Mouse (Mus musculus): ENCODE results near the gene Mms19.
"Not testable (repeated sequence)": the region's sequence is repeated elsewhere in the genome, so short reads cannot be mapped to it uniquely, and the experiment has no call there.

Mms19 gene

DNA sequence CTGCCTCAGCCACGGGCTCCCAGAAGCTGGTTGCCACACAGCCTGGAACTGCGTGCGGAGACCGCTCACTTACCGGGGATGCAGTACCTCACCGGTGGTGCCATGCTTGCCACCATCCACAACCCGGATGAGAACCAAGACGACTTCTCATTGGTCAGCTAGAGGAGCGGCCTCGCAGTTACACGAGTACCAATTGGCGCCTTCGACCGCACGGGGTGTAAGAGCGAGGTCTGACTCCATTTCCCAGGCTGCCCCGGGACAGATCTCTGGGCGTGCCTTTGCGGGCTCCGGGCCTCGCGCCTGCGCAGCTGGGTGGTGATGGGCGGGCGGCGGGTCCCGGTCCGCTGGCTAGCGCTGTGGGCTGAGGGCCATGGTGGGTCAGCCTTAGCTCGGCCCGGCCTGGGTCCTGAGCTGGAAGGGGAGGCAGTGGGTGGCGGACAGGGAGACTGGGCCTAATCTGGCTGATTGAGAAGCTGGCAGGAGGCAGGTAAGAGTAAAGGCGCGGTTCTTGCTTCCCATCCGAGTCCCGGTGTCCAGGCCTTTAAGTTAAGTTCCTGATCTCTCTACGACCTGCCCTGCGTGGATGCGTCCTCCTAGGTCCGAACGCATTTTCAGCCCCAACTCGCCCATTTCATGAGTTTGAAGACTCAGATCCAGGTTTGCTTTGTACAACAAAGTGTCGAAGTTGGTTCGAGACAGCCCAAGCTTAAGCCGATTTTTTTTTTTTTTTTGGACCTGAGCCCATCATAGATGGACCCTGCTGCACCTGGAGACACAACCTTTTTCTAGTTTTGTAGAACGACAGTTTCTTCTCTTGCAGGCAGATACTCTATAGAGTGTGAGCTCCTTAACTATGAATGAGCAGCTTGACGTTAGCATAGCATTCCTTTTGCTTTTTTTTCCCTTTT lies 47.5 kb downstream of the Mms19 start, which contains the start of the genes Exosc1 and Zdhhc16:
Exosc1 (minus strand) TSS at position 245 of the 908 bp plus-strand sequence.
Zdhhc16 (plus strand) TSS at position 302 of the 908 bp plus-strand sequence.
- DNase-seq = peak; percentile 97 to 98

DNA sequence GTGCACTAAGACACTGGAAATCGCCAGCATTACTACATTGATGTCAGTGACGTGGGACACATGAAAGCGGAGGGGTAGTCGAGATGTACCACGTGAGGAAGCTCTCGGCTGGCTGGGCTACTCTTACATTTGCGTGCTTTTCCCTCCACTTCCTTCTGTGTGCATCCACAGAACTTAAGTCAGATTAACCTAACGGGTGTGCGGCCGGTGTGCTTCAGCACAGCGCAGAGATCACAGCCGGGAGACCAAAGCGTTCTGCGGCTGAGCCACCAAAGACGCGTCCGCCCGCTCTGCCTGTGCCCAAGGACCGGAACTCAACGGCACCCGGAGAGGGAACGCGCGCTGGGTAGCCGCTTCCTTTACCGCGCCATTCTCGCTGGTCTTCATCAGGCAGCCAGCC lies 48.3 kb downstream of the Mms19 start:
- DNase-seq = peak in 1 of 2 experiments; percentile 34

DNA sequence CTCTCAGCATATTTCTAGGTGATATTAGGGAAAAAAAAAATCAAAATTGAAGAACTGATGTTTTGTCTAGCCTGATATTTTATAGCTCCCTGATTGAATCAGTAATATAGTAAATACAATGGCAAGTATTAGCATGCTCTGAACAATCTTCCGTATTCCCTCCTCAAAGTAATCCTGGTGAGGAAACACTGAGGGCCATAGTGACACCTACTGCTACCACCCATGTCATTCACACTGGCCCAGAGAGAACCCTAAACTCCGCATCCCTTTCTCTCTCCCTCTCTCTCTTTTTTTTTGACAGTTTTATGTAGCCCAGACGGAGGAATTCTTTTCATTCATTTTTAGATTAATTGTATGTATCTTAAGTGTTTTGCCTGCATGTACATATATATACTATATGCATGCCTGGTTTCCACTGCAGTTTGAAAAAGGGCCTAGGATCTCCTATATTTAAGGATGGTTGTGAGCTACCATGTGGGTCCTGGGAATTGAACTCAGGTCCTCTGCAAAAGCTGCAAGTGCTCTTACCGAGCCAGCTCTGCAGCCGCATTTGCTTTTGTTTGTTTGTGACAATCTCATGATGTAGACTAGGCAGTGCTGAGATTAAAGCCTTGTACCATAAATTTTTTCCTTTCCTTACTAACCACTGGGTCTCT lies 60.4 kb downstream of the Mms19 start:
- DNase-seq = no peak

DNA sequence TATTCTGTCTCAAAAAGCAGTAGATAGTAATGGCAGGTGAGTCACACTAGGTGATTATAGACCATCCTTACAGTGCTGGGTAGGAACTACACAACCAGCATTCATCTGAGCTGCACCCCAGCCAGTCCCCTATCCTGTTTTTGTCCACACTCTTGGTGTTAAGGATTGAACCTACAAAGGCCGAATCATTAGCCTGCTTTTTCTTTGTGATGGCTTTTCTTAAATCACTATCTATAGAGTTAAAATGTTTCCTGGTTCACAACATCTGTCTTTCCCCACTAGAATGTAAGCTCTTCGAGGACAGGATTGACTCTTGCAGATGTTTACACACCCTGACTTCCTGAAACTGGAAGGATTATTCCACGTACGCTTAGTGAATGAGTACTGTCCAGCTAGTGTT lies 61.5 kb downstream of the Mms19 start:
- DNase-seq = no peak

DNA sequence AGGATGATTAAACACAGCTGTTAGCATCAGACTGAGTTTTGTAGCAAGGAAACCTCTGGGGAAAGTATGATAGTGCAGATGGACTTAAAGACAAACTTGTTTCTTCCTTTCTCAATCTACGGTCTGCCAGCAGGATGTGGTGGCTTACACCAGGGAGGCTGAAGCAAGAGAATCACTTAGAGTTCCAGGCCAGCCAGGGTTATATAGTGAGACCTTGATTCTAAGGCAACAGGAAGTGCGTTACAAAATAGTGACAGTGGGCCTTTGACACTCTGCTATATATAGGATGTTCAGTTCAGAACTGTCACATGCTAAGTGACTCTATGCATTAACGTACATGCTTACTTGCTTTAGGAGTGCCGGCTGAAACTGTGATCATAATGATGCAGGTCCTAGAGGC lies 64.1 kb downstream of the Mms19 start:
- no peak for DNase-seq

DNA sequence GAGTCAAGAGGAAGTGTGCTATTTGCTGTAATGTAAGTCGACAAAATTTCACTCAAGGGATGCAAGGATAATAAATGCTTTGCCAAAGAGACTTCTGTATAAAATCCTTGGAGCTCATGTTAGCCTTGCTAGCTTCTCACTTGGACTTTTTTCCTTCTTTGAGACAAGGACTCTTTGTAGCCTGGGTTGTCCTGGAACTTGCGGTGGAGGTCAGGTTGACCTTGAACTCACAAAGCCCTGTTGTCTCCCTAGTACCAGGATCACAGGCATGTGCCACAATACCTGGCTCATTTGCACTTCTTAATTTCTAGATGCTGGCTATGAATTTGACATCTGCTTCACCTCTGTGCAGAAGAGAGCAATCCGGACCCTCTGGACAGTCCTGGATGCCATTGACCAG lies 65.7 kb downstream of the Mms19 start:
- DNase-seq = no peak

DNA sequence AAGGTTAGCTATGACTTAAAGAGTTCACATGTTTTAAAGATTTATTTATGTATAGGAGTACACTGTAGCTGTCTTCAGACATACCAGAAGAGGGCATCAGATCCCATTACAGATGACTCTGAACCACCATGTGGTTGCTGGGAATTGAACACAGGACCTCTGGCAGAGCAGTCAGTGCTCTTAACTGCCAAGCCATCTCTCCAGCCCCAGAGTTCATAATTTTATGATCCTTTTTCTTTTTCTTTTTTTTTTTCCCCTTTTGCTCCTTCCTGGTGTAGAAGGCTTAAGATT lies 66.4 kb downstream of the Mms19 start:
- DNase-seq = not testable (repeated sequence)

DNA sequence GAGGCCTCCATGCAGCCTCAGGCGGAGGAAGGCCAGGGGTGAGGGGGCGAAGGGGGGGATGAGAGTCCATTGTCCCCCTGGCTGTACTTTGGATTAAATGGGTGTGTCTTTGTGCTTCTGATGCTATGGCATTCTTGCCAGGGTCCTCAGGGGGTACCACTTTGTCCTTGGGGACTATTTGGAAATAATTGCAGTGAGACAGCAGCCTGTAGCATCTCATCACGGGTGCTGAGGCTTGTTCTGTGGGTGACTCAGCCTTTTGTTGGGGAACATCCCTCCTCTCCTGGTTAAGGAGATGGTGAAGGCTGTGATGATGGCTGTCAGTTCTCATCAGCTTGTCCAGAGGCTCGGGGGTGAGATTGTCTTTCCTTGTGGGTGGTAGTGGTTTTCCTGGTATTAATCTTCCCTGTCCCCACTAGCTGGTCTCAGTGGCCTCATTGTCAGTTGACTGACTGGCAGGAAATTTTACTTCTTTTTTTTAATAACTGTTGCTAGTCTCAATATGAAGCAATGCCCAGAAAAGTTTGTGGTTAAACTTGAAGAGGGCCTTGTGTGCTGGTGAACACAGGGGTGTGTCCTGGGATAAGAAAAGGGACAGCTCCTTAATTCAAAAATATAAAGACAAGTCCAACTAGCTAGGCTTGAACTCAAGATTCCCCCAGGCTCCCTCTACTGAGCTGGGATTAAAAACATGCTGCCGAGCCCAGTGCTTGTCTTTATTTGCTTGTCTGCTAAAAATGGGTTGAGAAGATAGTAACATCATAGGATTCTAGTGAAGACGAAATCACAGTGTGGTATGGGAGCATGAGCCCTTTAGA lies 67.0 kb downstream of the Mms19 start:
- DNase-seq = no peak

DNA sequence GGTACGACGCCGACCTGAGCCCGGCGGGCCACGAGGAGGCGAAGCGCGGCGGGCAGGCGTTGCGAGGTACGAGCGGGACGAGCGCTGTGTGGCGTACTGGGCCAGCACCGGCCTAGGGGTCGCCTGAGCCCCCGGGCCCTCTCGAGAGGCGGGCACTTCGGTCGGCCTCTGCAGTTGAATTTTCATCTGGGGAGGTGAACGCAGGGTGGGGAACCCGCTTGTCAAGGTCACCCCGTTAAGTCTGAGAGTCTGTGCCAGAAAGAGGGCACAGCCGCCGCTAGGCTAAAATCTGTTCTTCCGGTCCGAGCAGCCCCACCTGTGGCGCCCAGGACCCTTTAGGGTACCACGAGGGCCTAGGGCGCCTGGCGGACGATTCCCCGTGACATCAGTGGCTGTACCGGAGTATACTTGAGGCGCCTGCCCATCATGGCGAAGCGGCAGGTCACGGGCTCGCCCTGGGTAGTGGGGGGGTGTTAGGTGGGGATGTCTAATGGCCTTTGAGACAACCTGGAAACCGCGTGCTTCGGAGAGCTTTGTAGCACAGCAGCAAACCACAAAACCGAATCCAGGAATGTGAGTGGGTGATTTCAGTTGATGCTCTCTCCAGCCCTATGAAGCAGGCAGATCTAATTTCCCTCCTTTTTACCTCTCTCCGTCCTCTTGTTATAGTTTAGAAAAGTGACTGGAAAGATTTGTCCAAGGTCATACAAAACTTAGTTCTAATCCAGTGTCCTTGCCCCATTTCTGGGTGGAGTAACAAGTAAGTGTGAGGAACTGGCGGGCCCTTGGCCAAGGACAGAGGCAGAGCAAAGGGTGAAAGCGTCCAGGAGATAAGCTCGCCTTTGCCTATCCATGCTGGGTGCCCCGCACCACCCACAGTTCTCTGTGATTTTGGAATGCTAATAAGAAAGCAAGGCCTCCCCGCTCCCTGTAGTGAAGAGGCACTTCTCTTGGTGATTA lies 68.6 kb downstream of the Mms19 start:
- DNase-seq = peak; percentile 47 to 50

DNA sequence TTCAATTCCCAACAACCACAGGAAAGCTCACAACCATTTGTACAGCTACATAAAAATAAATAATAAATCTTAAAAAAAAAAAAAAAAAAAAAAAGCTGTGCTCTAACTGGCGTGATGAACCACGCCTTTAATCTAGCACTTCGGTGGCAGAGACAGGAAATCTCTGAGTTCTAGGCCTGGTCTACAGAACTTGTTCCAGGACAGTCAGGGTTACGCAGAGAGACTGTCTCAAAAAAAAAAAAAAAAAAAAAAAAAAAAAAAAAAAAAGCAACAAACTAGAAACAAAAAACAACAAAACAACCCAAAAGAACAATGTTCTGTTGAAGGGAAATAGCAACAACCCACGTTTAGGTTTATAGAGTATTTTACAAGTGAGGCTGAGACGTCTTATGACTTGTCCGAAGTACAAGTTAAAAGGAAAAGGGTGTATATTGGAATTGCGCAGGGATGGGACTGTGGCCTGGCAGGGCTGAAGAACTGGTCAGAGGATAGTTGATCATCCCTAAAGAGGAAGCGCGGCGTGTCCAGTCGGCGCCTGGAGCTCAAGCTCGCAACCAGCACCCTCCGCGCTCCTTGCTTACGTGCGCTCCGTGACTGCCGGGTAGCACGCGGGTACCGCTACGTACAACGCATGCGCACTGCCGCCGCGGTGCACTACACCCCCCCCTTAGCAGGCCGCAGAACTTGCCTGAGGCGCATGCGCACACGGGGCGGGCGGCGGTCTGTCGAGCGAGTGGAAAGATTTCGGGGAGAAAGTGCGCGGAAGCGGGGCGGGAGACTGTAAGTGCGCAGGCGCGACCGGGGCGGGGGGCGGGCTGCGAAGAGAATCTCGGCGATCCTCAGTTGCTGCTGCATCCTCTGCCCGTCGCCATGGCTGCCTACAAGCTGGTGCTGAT lies 69.5 kb downstream of the Mms19 start, which contains the start of gene Pgam1:
Pgam1 (plus strand) TSS at position 746 of the 896 bp plus-strand sequence.
- DNase-seq = peak; percentile 95 to 96

DNA sequence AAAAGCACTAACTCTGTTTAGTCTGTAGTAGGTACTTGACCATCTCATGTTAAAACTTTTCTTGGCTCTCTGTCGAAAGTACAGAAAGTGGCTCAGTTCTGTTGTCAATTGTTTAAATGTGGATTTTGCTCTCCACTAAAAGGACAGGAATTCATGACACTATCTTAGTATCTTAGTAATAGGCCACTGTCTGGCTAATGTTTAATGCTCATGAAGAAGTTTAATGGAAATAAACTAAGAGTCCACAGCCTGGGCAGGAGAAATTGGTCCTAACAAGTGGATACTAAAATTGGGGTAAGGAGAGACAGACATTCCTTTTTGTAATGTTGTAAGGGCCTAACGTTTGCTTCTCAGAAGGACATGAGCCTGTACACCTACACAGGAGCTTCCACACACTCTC lies 70.6 kb downstream of the Mms19 start:
- DNase-seq = no peak

DNA sequence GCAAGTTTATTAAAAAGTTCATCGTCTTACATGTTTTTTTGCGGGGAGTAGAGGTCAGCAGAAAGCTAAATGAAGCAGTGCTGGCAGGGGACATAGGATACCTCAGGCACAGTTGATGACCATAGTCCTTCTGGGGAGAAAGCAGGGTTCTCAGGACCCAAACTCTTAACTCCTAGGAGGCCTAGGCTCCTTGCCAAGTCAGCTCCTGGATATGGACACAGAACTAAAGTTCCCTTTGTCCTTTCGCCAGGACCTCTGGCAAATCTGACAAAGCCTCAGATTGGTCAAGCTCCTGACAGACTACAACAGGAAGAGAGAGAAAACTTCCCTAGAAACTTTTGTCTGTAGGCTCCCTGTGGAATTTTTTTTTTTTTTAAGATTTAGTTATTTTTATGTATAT lies 72.2 kb downstream of the Mms19 start:
- DNase-seq = no peak

DNA sequence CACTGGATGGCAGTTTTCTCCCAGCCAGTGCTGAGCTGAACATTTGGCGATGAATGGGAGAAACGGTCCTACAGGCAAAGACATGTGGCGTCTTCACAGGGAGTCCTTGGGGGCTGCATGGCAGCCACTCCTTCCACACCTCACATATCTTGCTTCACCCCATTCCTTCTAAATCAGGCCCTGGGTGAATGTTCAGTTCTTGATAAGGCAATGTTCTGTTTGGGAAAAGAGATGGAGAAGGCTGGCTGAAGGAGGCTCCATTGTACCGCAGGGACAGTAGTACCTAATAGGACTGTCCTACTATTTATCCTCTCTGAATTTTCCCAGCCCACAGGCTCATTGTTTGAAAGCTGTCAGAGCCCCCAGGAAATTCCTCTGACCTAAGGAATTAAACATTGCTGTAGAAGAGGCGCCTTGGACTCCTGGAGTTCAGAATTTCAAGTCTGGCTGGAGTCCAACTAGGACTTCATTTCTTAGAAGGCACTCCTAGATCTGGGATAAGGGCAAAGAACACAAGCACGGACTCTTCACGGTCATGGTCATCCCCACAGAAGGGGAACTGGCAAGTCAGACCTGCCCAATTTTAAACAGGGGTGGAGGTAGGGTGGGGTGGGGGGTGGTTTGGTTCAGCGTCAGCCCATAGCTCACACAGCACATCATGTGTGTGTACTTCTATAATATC lies 73.7 kb downstream of the Mms19 start:
- no peak for DNase-seq

DNA sequence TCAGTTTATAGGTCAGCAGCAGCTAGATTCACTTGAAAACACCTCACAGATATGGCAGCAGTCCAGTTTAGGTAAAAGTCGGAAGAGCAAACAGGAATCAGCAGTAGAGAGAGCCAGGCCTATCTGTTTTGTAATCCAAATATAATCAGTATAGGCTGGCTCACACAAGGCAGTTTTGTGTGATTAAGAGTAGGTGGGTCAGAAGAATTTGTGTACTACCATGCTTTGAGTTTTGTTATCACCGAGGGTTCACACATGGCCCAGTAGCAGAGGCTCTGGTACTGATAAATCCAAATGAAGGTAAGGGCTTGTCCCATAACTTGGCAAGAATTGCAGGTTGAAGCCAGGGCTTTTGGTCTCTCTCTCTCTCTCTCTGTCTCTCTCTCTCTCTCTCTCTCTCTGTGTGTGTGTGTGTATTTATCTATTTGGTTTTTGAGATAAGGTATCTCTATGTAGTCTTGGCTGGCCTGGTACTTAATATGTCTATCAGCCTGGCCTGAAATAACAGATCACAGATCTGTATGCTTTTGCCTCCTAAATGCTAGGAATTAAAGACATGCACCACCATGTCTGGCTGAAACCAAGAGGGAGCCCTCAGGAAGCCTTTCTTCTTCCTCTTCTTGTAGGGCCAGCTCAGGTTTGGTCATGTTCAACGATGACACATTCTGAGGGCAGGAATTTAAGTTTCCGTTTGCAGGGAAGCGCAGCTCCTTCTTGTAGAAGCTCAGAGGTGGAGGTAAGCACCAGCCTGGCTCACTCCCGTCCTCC lies 74.5 kb downstream of the Mms19 start:
- no peak for DNase-seq

DNA sequence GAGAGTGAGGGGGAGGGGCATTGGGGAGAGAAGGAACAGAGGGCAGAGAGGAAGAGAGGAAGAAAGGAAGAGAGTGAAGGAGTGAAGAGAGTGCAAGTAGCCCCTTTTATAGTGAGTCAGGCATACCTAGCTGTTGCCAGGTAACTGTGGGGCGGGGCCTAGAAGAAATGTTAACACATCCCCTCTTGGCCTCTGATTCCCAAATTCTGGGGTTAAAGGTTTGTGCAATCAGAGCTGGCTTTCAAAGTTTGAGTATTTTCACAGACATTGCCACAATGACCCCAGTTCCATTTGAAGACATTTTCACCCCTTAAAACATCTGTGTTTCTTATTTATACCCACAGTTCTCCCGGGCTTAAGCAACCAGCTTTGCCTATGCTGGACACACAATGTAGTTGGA lies 75.7 kb downstream of the Mms19 start:
- DNase-seq = no peak

DNA sequence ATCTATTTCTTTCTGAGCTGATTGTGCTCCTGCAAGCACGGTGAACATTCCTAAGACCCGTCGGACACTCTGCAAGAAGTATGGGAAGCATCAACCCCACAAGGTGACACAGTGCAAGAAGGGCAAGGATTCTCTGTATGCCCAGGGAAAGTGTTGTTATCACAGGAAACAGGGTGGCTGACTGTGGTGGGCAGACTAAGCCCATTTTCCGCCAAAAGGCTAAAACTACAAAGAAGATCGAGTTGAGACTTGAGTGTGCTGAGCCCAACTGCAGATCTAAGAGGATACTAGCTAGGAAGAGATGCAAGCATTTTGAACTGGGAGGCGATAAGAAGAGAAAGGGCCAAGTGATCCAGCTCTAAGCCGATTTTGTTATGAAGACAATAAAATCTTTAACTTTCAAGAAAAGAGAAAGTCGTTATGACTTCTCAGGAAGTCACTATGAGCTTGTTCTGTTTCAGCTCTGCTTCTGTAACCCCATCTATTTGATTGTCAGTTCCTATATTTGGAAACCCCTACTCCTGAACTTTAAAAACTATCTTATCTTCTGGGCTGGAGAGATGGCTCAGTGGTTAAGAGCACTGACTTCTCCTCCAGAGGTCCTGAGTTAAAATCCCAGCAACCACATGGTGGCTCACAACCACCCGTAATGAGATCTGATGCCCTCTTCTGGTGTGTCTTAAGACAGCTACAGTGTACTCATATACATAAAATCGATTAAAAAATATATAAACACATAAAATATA lies 77.9 kb downstream of the Mms19 start:
- DNase-seq = no peak

DNA sequence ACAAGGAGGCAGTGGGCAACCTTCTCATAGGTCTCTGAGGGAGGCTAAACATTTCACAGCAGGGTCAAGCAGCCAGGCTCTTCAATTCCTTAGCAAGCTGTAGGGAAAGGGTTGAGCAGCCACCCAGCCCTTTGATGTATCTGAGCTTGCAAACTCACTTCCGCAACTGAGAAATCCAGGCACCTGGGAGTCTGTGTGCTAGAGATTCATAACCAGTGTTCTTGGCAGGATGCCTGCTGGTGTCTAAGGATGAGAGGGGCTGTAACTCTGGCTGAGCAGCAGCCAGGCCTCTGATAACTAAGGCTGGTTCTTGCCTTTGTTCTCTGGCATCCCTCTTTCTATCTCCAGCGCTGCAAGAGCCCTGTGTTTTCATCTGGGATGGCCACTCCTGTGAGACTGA lies 79.3 kb downstream of the Mms19 start:
- peak; percentile 40 to 45 for DNase-seq

DNA sequence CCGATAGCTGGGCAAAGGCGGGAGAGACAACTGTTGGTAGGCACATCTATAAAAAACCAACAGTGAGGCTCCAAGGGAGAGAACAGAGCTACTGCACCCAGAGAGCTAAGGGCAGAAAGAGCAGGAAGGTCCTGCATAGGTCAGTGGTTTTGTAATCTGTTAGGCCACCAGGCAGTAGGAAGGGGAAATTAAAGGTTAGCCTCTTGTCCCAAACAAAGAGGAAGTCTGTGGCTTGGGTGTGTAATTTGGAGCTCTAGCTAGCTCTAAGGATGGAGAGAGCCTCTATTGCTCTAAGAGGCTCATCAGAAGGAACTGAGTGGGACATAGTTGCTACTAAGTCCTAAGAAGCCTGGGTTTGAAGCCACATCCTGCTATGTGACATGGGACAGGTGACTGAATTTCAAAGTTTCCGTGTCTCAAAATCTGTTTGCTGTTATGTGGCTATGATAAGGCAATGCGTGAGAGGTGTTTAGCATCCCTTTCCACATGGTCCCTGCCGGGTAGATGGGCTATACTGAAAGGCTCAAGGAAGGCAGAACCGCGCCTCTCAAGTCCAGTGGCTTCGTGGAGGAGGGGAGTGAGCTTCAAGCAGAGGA lies 80.4 kb downstream of the Mms19 start:
- no peak for DNase-seq

All from thymus, adult 18-20 months (tissue).